Mouse (Mus musculus) gastrocnemius, adult 2 months (tissue): ENCODE data around the gene Mthfsl. TPM values are rescaled to one million over a fixed set of nuclear protein-coding genes. Genes with fewer than 3 reads are reported as not detected.
"Not testable (repeated sequence)": the region's sequence is repeated elsewhere in the genome, so short reads cannot be mapped to it uniquely, and the experiment has no call there.

Experiments
- DNase-seq: peaks from one replicate; pipeline ENCODE4 v3.0.0; 2022
- H3K27ac ChIP-seq: fragments of 200-600 bp; 2 replicates; pipeline ENCODE4 v1.8.1; 2022; ENCODE audit warnings: mild to moderate bottlenecking
- H3K4me3 ChIP-seq: fragments of 200-600 bp; 2 replicates; pipeline ENCODE4 v1.8.1; 2022; ENCODE audit warnings: mild to moderate bottlenecking, moderate library complexity
- CTCF ChIP-seq: fragments of 200-600 bp; IDR thresholded peaks from 2 replicates; pipeline ENCODE4 v1.8.1; 2022; ENCODE audit warnings: antibody characterized with exemption, mild to moderate bottlenecking, moderate library complexity
- intact Hi-C: fragments of 180-260 bp; cut with DNase I; formaldehyde crosslinking; loops from one replicate; pipeline ENCODE4 v1.15.1; 2025
- long read RNA-seq, 2 experiments: library from polyadenylated mRNA; stranded (forward); transcript quantifications; one replicate each; pipeline ENCODE4 v2.0.0; 2021
- total RNA-seq, 2 experiments: library from RNA; stranded (reverse); gene quantifications; 2 replicates each; pipeline ENCODE4 v1.2.3; 2021

Mthfsl gene
- total RNA-seq = 10 to 100 TPM in 1 of 2 experiments, 1 to 10 TPM in 1; 8.9 to 13.5 TPM
- long read RNA-seq, experiment 1, transcript Mthfsl-204 (4 exons, 725 nt) = major isoform, 5 of 17 reads
- long read RNA-seq, experiment 1, partial matches to known transcripts = 1 of 17 reads
- long read RNA-seq, experiment 1, other reads (novel, unspliced or antisense) = 6 of 17 reads
- long read RNA-seq, experiment 2, partial matches to known transcripts = 1 of 13 reads
- long read RNA-seq, experiment 2, other reads (novel, unspliced or antisense) = 6 of 13 reads

- peak; percentile 41; the same call in 1 of the 2 replicates for TF ChIP-seq CTCF
- Histone ChIP-seq H3K27ac (peak within 1 kb of the TSS; percentile 87), H3K4me3 (peak within 1 kb of the TSS; percentile 70)
- DNase-seq, intact Hi-C loops: not testable (repeated sequence)
Measured at GRCm38 (mm10) chr9:88719989-88720537, at the start of gene Mthfsl. Gene Mthfsl (minus strand): TSS chr9:88720296.

GRCm38 (mm10) chr9:88769470-88769869 lies 49.4 kb upstream of the Mthfsl start:
- H3K4me3 ChIP-seq, DNase-seq, intact Hi-C loops, H3K27ac ChIP-seq: not testable (repeated sequence)

- DNase-seq = peak; percentile 21
- TF ChIP-seq CTCF = peak; percentile 38
- intact Hi-C loops = not testable (repeated sequence)
Measured at GRCm38 (mm10) chr9:88746687-88747086, 26.6 kb upstream of the Mthfsl start.

GRCm38 (mm10) chr9:88746046-88746445 lies 25.9 kb upstream of the Mthfsl start:
- DNase-seq, H3K4me3 ChIP-seq, intact Hi-C loops, H3K27ac ChIP-seq: not testable (repeated sequence)

More at GRCm38 (mm10) chr9:88746687-88747086, 26.6 kb upstream of the Mthfsl start:
- H3K4me3 ChIP-seq, H3K27ac ChIP-seq: not testable (repeated sequence)

- H3K4me3 ChIP-seq, H3K27ac ChIP-seq, intact Hi-C loops, DNase-seq: not testable (repeated sequence)
Measured at GRCm38 (mm10) chr9:88735289-88735688, 15.2 kb upstream of the Mthfsl start.

GRCm38 (mm10) chr9:88733182-88733581 lies 13.1 kb upstream of the Mthfsl start:
- H3K27ac ChIP-seq, H3K4me3 ChIP-seq, intact Hi-C loops, DNase-seq: not testable (repeated sequence)

GRCm38 (mm10) chr9:88732334-88732733 lies 12.2 kb upstream of the Mthfsl start:
- H3K4me3 ChIP-seq, intact Hi-C loops, H3K27ac ChIP-seq, DNase-seq: not testable (repeated sequence)

GRCm38 (mm10) chr9:88731728-88732127 lies 11.6 kb upstream of the Mthfsl start, which contains the start of gene Bcl2a1d:
Gene Bcl2a1d (minus strand): TSS chr9:88731914.
- H3K27ac ChIP-seq, DNase-seq, intact Hi-C loops: not testable (repeated sequence)

DNA sequence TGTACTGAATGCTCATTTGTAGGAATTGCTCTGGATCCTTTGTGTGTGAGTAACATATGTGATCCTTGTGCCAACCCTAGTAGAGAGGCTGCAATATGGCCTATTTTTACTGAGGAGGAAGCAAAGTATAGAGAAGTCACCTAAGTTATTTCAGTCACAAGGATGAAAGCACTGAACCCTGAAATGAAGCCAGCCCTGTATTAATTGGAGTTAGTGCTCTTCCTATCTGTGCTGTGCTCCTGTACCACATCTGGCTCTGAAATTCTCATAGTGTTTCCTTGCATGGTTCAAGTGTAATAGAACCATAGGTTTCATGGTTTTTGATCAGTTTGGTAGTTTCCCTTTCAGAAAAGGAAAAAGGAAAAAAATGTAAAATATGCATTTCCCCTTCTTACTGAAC lies 8.2 kb upstream of the Mthfsl start:
- H3K27ac ChIP-seq, H3K4me3 ChIP-seq, DNase-seq, intact Hi-C loops: not testable (repeated sequence)

More at GRCm38 (mm10) chr9:88731728-88732127, 11.6 kb upstream of the Mthfsl start, which contains the start of gene Bcl2a1d:
- not testable (repeated sequence) for H3K4me3 ChIP-seq

- intact Hi-C loops, DNase-seq, H3K4me3 ChIP-seq, H3K27ac ChIP-seq: not testable (repeated sequence)
Measured at GRCm38 (mm10) chr9:88721628-88722027, 1.5 kb upstream of the Mthfsl start.

GRCm38 (mm10) chr9:88719073-88719921 lies 799 bp downstream of the Mthfsl start:
- DNase-seq, intact Hi-C loops: not testable (repeated sequence)
- peak overlapping the region; percentile 60 for H3K4me3 ChIP-seq
- peak overlapping the region; percentile 75 for H3K27ac ChIP-seq

DNA sequence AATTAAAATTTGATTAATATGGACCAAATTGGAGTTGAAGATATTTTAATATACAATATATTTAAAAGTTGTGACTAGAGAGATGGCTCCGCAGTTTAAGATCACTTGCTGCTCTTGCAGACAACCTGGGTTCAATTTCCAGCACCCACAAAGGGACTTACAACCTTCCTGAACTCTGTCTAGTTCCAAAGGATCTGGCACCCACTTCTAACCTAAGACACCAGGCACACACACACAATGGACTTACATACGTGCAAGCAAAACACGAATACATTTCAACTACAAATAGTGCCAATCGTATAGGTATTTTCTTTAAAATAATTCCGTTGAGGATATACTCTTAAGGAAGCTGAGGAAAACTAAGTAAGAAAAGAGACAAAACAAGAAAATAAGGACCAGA lies 1.5 kb downstream of the Mthfsl start:
- intact Hi-C loops, H3K27ac ChIP-seq, DNase-seq: not testable (repeated sequence)
- H3K4me3 ChIP-seq = peak overlapping the region; percentile 60

GRCm38 (mm10) chr9:88718140-88718539 lies 2.0 kb downstream of the Mthfsl start:
- intact Hi-C loops, H3K27ac ChIP-seq, H3K4me3 ChIP-seq: not testable (repeated sequence)
- TF ChIP-seq CTCF = peak; percentile 43
- peak; percentile 36 for DNase-seq

- H3K27ac ChIP-seq, intact Hi-C loops, H3K4me3 ChIP-seq, DNase-seq: not testable (repeated sequence)
Measured at GRCm38 (mm10) chr9:88714515-88714914, 5.6 kb downstream of the Mthfsl start.

DNA sequence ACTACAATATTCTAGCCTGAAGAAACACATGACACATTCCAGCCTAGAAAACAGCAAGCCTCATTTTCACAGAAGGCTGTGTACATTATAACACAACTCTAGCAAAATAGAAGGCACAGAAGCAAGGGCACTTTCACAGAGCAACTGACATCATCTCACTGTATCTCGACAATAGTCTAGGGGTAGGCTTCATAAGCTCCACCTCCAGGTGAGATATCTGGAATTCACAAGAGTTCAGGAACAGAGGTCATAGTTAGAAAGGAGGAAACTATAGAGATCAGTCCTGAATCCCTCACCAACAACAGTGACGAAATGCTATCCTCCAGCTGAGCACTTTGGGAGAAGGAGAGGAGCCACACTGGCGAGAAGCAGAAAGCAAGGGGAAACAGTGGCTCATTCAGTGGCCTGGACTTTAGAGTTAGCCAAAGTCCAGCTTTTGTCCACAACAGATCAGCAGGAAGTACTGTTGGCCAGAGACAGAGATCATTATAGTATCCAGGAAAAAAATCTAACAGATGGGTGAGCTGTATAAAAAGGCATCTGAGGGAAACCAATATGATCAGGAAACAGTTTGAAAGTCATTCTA lies 7.8 kb downstream of the Mthfsl start:
- H3K4me3 ChIP-seq, intact Hi-C loops, DNase-seq, H3K27ac ChIP-seq: not testable (repeated sequence)

DNA sequence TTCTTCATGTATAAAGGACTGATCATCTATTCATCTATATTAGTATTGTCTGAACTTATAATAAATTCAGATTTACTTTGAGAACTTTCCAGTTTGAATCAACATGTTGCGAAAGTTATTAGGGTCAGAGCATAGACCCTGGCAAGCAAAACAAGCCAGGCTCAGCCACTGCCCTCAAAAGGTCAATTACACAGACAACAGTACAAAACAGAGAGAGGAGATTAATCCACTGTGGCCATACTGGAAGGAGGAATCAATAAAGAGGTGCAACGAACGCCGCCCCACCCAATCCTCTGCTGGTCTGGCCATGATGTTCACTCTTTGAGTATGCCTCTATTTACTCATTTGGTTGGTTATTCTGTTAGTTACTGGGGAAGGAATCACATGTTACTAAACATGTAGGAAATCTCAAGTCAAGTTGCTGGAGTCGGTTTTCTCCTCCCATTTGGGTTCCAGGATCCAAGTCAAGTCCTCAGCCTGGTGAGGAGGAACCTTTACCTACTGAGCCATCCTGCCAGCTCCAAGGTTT lies 9.1 kb downstream of the Mthfsl start:
- intact Hi-C loops, H3K4me3 ChIP-seq, DNase-seq, H3K27ac ChIP-seq: not testable (repeated sequence)

GRCm38 (mm10) chr9:88710439-88710838 lies 9.7 kb downstream of the Mthfsl start:
- intact Hi-C loops, DNase-seq, H3K27ac ChIP-seq, H3K4me3 ChIP-seq: not testable (repeated sequence)
